Mouse (Mus musculus): Measurements from ENCODE around the gene Fcor.

- TF ChIP-seq POLR2A (IDR thresholded peaks at IDR 0.05; ENCODE audit: insufficient read depth, low read depth, low read length) (no peak), CTCF (IDR thresholded peaks at IDR 0.05; ENCODE audit: insufficient read depth, low read depth, low read length) (no peak)
Measured at GRCm38 (mm10) chr8:3648268-3648667, 23.9 kb downstream of the Fcor start.
